Mouse (Mus musculus) thymus, adult 2 months (tissue): ENCODE data around the gene Tcp11l1.

ENCODE experiments used
- CTCF ChIP-seq: fragments of 200-500 bp; IDR thresholded peaks from 2 replicates; pipeline ENCODE4 v1.5.1; 2012; ENCODE audit warnings: mild to moderate bottlenecking, control low read depth, low read length, moderate library complexity, borderline replicate concordance; ENCODE audit not compliant: control insufficient read depth, poor library complexity, insufficient read depth; ENCODE audit errors: extremely low read depth
- POLR2A ChIP-seq: fragments of 200-500 bp; IDR thresholded peaks from 2 replicates; pipeline ENCODE4 v1.6.1; 2012; ENCODE audit warnings: mild to moderate bottlenecking, low read length, control low read depth, moderate library complexity; ENCODE audit not compliant: control insufficient read depth, poor library complexity, insufficient read depth; ENCODE audit errors: extremely low read depth

DNA sequence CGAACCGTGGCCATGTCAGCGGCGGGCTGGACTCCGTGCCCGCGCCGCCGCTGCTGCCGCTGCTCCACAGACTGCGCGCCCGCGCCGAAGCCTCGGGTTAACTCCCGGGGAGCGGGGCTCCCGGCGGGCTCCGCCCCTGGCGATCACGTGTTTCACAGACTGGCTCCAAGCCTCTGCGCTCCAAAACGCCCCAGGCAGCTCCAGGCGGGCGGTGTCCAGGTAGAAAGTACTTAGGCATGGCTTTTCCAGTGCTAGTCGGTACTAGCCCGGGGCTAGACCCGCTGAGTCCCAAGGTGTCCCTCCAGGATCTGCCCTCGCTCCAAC is 30.7 kb upstream of the Tcp11l1 start, which contains the start of gene Depdc7:
- TF ChIP-seq POLR2A, result no peak
- 0 out of 2 replicates have a peak, but pooled peaks have one; percentile 50 for TF ChIP-seq CTCF
